Mouse (Mus musculus) intestine, postnatal 0 days (tissue): ENCODE results near the gene Psmb6. TPM values are rescaled to one million over a fixed set of nuclear protein-coding genes. Genes with fewer than 3 reads are reported as not detected.

Experiments used
- ATAC-seq: fragments of 200-750 bp; cut with Nextera tagmentation; 2 replicates; pipeline ENCODE4 v1.8.0; 2017; ENCODE audit warnings: mild to moderate bottlenecking, moderate TSS enrichment, moderate library complexity
- H3K27ac ChIP-seq: fragments of 300-500 bp; sonication (generic); 2 replicates; pipeline ENCODE4 v1.5.1; 2014; ENCODE audit warnings: mild to moderate bottlenecking, low read depth, low read length, moderate library complexity
- H3K27me3 ChIP-seq: fragments of 300-500 bp; sonication (generic); replicated peaks from 2 replicates; pipeline ENCODE4 v1.6.1; 2014; ENCODE audit warnings: low read length, mixed read lengths; ENCODE audit not compliant: control insufficient read depth, insufficient read depth
- H3K36me3 ChIP-seq: fragments of 300-500 bp; sonication (generic); 2 replicates; pipeline ENCODE4 v1.6.1; 2014; ENCODE audit warnings: mild to moderate bottlenecking, moderate library complexity; ENCODE audit not compliant: control insufficient read depth, insufficient read depth
- H3K4me1 ChIP-seq: fragments of 300-500 bp; sonication (generic); replicated peaks from 2 replicates; pipeline ENCODE4 v1.6.1; 2014; ENCODE audit warnings: antibody characterized with exemption, low read length, mixed read lengths; ENCODE audit not compliant: control insufficient read depth, insufficient read depth
- H3K4me2 ChIP-seq: fragments of 300-500 bp; sonication (generic); replicated peaks from 2 replicates; pipeline ENCODE4 v1.6.1; 2014; ENCODE audit warnings: low read depth, mild to moderate bottlenecking, moderate library complexity
- H3K4me3 ChIP-seq: fragments of 300-500 bp; sonication (generic); 2 replicates; pipeline ENCODE4 v1.5.1; 2014; ENCODE audit warnings: low read depth, low read length
- H3K9ac ChIP-seq: fragments of 300-500 bp; sonication (generic); 2 replicates; pipeline ENCODE4 v1.6.1; 2014; ENCODE audit warnings: mild to moderate bottlenecking, low read depth, low read length
- H3K9me3 ChIP-seq: fragments of 300-500 bp; sonication (generic); 2 replicates; pipeline ENCODE4 v1.6.1; 2016; ENCODE audit warnings: mixed run types; ENCODE audit not compliant: control insufficient read depth
- CTCF ChIP-seq: sonication (generic); IDR thresholded peaks from 2 replicates; pipeline ENCODE4 v1.5.1; 2016; ENCODE audit warnings: low read depth, mild to moderate bottlenecking, control low read depth, antibody characterized with exemption, moderate library complexity
- WGBS: fragments of 180-500 bp; shearing (Covaris S2); extraction: QIAGEN DNeasy Blood & Tissue Kit; methylation state at CpG from one replicate; pipeline ENCODE4 v1.1.7; 2014; 5-methylcytosine and 5-hydroxymethylcytosine counted together
- polyA plus RNA-seq: library from polyadenylated mRNA; unstranded; fragments of >200 nt; fragmentation: Nextera tagmentation; extraction: Ambion mirVana; gene quantifications from 2 replicates; pipeline ENCODE4 v1.2.1, GENCODE M21; 2015

Psmb6 gene
- polyA plus RNA-seq, 1 experiment from 2014 or later, result 489 TPM

DNA sequence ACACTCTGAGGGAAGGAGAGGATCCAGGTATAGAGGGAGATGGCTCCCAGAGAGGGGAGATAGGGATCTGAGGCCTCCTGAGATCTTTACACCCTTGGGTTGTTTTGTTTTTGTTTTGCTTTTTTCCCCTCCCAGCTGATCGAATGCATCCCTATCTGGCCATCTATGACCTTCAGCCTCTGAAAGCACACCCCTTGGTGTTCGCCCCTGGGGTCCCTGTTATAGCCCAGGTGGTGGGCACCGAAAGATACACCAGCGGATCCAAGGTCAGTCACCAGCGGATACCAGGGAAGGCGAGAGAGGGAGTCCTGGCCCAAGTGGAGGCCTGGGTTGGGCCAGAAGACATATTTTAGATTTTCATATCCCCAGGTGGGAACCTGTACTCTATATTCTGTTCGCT lies 15.8 kb downstream of the Psmb6 start:
- Histone ChIP-seq H3K27me3 (no peaks in the 10 kb centered on the region), H3K27ac (no peak overlapping the region), H3K36me3 (no peaks in the 10 kb centered on the region; the same call in 1 of the 2 replicates), H3K9ac (no peak overlapping the region; the same call in 1 of the 2 replicates), H3K9me3 (no peaks in the 10 kb centered on the region), H3K4me1 (no peaks in the 10 kb centered on the region), H3K4me3 (peak overlapping the region; percentile 73), H3K4me2 (peak overlapping the region; percentile 88)
- no peak for ATAC-seq
- 85% methylated on average over 7 of the region's 7 CpGs for WGBS
- no peak for TF ChIP-seq CTCF

DNA sequence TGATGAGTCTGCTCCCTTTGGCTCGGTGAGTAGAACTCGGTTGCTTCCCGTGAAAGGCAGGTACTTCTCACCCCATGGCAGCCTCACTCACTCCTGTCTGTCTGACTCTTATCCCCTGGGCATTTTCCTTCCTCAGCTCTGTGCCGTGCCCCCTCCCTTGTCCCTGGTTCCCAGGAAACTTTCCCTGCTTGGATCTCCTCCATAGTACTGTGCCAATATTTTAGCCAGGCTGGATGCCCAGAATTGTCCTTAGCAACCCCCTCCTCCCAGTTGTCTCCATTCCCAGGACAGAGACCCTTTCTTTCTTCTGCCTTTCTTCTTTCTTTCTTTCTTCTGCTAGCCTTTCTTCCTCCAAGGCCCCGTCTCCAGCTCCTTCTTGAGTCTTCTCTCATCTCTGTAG lies 16.2 kb downstream of the Psmb6 start:
- Histone ChIP-seq H3K9me3 (no peaks in the 10 kb centered on the region), H3K36me3 (no peaks in the 10 kb centered on the region; the same call in 1 of the 2 replicates), H3K4me3 (no peak overlapping the region), H3K27ac (no peak overlapping the region), H3K4me1 (no peaks in the 10 kb centered on the region), H3K4me2 (no peak overlapping the region; the same call in 1 of the 2 replicates), H3K9ac (no peak overlapping the region), H3K27me3 (no peaks in the 10 kb centered on the region)
- no peak for TF ChIP-seq CTCF
- no peak for ATAC-seq
- WGBS, result 74% methylated on average over 5 of the region's 5 CpGs

DNA sequence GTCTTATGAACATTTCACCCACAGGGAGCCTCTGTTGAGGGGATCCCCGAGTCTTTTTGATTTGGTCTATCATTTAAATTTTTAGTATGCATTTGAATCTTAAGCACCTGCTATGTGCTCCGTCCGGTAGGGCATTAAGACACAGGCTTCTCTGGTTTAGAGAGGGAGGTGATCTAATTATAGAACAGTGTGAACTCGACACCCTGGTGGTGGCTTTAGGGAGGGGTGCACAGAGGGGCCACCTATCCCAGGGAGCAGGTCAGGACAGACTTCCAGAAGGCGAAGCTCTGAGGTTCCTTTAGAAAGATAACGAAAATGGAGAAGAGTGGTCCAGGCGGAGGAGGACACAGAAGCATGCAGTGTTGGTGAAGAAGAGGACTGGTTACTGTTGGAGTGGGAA lies 19.3 kb downstream of the Psmb6 start:
- Histone ChIP-seq H3K9ac (no peak overlapping the region), H3K4me3 (no peak overlapping the region), H3K27ac (no peak overlapping the region), H3K4me2 (no peak overlapping the region), H3K4me1 (no peaks in the 10 kb centered on the region), H3K9me3 (no peaks in the 10 kb centered on the region), H3K27me3 (no peaks in the 10 kb centered on the region), H3K36me3 (no peaks in the 10 kb centered on the region; the same call in 1 of the 2 replicates)
- WGBS, result 71% methylated on average over 7 of the region's 7 CpGs
- no peak for ATAC-seq
- TF ChIP-seq CTCF, result no peak

DNA sequence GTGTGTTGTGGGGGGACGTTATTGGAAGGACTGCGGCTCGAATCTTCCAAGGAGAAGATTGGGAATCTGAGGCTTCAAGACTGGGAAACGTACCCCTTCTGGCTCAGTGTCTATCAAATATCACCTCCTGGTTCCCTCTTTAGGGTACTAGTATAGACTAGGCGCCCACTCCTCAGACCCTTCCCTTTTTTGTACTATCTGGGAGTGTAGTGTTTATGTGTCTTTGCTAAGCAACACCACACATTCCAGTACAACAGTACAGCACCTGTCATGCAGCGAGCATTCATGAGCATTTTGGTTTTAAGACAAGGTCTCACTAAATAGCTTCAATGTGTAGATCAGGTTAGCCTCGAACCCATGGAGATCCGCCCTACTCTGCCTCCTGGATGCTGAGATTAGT lies 26.4 kb downstream of the Psmb6 start:
- Histone ChIP-seq H3K4me3 (no peak overlapping the region), H3K4me2 (no peak overlapping the region), H3K4me1 (no peaks in the 10 kb centered on the region), H3K9ac (no peak overlapping the region), H3K36me3 (peaks cover 32% of the 10 kb centered on the region), H3K9me3 (no peaks in the 10 kb centered on the region), H3K27me3 (no peaks in the 10 kb centered on the region), H3K27ac (no peak overlapping the region)
- ATAC-seq, result no peak
- no peak for TF ChIP-seq CTCF
- WGBS, result 93% methylated on average over 8 of the region's 8 CpGs

DNA sequence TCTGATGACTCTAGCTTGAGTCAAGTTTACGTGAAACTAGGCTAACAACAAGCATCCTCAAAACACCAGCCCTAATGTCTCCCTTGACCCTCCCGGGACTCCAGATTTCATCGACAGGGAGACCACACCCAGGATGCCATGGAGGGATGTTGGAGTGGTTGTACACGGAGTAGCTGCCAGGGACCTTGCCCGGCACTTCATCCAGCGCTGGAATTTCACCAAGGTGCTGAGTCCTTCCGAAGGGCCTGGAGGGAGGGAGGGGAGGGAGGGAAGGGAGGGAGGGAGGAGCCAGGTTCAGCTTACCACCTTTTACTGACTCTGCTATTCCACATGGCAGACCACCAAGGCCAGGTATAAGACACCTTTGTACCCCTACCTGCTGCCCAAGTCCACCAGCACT lies 28.8 kb downstream of the Psmb6 start:
- Histone ChIP-seq H3K4me2 (no peak overlapping the region), H3K4me3 (no peak overlapping the region), H3K27ac (no peak overlapping the region), H3K9ac (no peak overlapping the region), H3K9me3 (no peaks in the 10 kb centered on the region), H3K4me1 (no peaks in the 10 kb centered on the region), H3K36me3 (peaks cover 45% of the 10 kb centered on the region), H3K27me3 (no peaks in the 10 kb centered on the region)
- ATAC-seq, result no peak
- 40% methylated on average over 7 of the region's 7 CpGs for WGBS
- TF ChIP-seq CTCF, result no peak

DNA sequence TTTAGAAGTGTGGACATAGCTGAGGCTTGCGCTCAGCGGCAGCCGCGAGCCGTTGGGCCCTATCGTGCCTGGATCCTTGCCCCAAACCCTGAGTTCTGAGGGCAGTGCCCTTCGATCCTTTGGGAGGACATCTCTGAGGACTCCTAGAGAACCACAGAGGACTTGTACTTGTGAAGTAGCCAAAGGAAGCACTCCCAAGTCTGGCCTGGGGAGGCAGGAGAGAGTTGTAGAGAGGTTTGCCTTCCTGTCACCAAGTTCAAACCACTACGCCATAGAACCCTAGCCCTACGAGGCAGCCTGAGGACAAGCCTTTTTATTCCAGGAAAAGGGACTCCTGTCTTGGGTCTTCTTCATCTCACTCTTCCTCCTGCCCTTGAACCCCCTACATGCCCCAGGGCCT lies 32.4 kb downstream of the Psmb6 start:
- Histone ChIP-seq H3K9ac (no peak overlapping the region), H3K4me2 (no peak overlapping the region), H3K9me3 (no peaks in the 10 kb centered on the region), H3K27me3 (no peaks in the 10 kb centered on the region), H3K4me3 (no peak overlapping the region), H3K36me3 (peaks cover 41% of the 10 kb centered on the region), H3K27ac (no peak overlapping the region), H3K4me1 (no peaks in the 10 kb centered on the region)
- ATAC-seq, result no peak
- 91% methylated on average over 9 of the region's 9 CpGs for WGBS
- TF ChIP-seq CTCF, result peak; percentile 40

DNA sequence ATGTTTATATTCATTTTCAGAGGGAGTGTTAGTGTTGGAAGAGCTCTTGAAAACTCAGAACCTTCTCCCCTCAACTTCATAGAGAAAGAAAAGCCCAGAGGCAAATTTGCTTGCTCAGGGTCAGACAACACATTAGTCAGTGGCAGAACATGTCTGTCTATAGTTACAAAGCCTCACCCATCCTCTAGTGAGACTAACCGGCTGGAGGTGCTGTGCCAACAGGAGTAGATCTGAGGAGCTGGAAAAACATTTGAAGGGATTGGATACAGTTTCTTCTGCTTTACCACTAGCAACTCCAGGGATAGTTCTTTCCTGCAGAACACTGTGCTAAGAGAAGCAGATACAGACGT lies 36.7 kb downstream of the Psmb6 start:
- Histone ChIP-seq H3K9ac (no peak overlapping the region; the same call in 1 of the 2 replicates), H3K36me3 (peaks cover 9% of the 10 kb centered on the region; the same call in 1 of the 2 replicates), H3K27me3 (no peaks in the 10 kb centered on the region), H3K4me2 (peak overlapping the region; percentile 98), H3K9me3 (no peaks in the 10 kb centered on the region), H3K27ac (no peak overlapping the region), H3K4me3 (peak overlapping the region; percentile 91), H3K4me1 (no peaks in the 10 kb centered on the region)
- ATAC-seq, result peak; percentile 11
- 0% methylated on average over 2 of the region's 2 CpGs for WGBS
- peak; percentile 49 for TF ChIP-seq CTCF
